Mouse (Mus musculus) intestine, embryonic 14.5 days (tissue): ENCODE results near the gene Ppp4r1. TPM values are rescaled to one million over a fixed set of nuclear protein-coding genes. Genes with fewer than 3 reads are reported as not detected.

Experiments
- ATAC-seq: fragments of 200-750 bp; cut with Nextera tagmentation; replicated peaks from 2 replicates; pipeline ENCODE4 v1.8.0; 2017; ENCODE audit warnings: low read depth, moderate number of reproducible peaks, moderate TSS enrichment, moderate library complexity; ENCODE audit not compliant: low FRiP score, low TSS enrichment
- DNase-seq: peaks from one replicate; pipeline ENCODE4 v3.0.0-alpha.2; 2018; ENCODE audit warnings: low spot score
- H3K27ac ChIP-seq: fragments of 300-500 bp; sonication (generic); 2 replicates; pipeline ENCODE4 v1.5.1; 2014; ENCODE audit warnings: low read depth, mild to moderate bottlenecking, control low read depth
- H3K27me3 ChIP-seq: fragments of 300-500 bp; sonication (generic); replicated peaks from 2 replicates; pipeline ENCODE4 v1.6.1; 2014; ENCODE audit warnings: low read length, control low read depth; ENCODE audit not compliant: control insufficient read depth, insufficient read depth
- H3K36me3 ChIP-seq: fragments of 300-500 bp; sonication (generic); 2 replicates; pipeline ENCODE4 v1.6.1; 2014; ENCODE audit warnings: low read length, control low read depth; ENCODE audit not compliant: control insufficient read depth, insufficient read depth
- H3K4me1 ChIP-seq: fragments of 300-500 bp; sonication (generic); replicated peaks from 2 replicates; pipeline ENCODE4 v1.6.1; 2014; ENCODE audit warnings: low read length, control low read depth, mixed read lengths; ENCODE audit not compliant: control insufficient read depth, insufficient read depth
- H3K4me2 ChIP-seq: fragments of 300-500 bp; sonication (generic); 2 replicates; pipeline ENCODE4 v1.6.1; 2014; ENCODE audit warnings: low read length
- H3K4me3 ChIP-seq: fragments of 300-500 bp; sonication (generic); 2 replicates; pipeline ENCODE4 v1.5.1; 2014; ENCODE audit warnings: low read depth, low read length, control low read depth, mixed read lengths
- H3K9ac ChIP-seq: fragments of 300-500 bp; sonication (generic); 2 replicates; pipeline ENCODE4 v1.6.1; 2014; ENCODE audit warnings: mild to moderate bottlenecking, low read length
- H3K9me3 ChIP-seq: fragments of 300-500 bp; sonication (generic); 2 replicates; pipeline ENCODE4 v1.6.1; 2016; ENCODE audit warnings: low read length, control low read depth; ENCODE audit not compliant: control insufficient read depth
- WGBS: fragments of 180-500 bp; shearing (Covaris S2); extraction: QIAGEN DNeasy Blood & Tissue Kit; methylation state at CpG from one replicate; pipeline ENCODE4 v1.1.7; 2014; 5-methylcytosine and 5-hydroxymethylcytosine counted together
- polyA plus RNA-seq: library from polyadenylated mRNA; unstranded; fragments of >200 nt; fragmentation: Nextera tagmentation; extraction: Ambion mirVana; gene quantifications from 2 replicates; pipeline ENCODE4 v1.2.1, GENCODE M21; 2014

Ppp4r1 gene
- polyA plus RNA-seq, 1 experiment from 2014 or later = 48.0 TPM

DNA sequence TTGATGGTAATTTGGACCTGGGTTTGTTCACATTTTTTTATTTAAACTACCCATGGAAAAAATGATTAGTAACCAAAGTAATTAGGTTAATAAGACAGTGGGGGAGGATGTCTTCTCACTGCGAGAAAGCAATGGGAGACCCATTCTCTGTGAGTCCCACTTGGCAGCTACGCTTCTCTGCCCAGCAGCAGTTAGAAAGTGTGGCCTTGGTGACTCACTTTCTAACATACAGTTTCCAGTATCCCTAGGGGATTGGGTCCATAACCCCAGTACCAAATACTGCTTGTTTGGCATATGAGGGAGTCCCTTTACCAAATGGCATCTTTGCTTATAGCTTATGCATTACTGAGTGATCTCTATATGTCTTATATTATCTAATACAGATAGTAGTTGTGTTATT is 8.8 kb downstream of the Ppp4r1 start:
- ATAC-seq (no peak), DNase-seq (no peak)
- no peaks in the 10 kb centered on the region for H3K9me3 ChIP-seq
- H3K36me3 ChIP-seq = peaks cover 9% of the 10 kb centered on the region
- peaks cover 3% of the 10 kb centered on the region; the same call in 1 of the 2 replicates for H3K4me1 ChIP-seq
- no peak overlapping the region for H3K4me3 ChIP-seq
- no peaks in the 10 kb centered on the region for H3K27me3 ChIP-seq
- H3K27ac ChIP-seq = no peak overlapping the region
- no peak overlapping the region for H3K9ac ChIP-seq
- H3K4me2 ChIP-seq = no peak overlapping the region
- 89% methylated on average over 2 of the region's 2 CpGs for WGBS

DNA sequence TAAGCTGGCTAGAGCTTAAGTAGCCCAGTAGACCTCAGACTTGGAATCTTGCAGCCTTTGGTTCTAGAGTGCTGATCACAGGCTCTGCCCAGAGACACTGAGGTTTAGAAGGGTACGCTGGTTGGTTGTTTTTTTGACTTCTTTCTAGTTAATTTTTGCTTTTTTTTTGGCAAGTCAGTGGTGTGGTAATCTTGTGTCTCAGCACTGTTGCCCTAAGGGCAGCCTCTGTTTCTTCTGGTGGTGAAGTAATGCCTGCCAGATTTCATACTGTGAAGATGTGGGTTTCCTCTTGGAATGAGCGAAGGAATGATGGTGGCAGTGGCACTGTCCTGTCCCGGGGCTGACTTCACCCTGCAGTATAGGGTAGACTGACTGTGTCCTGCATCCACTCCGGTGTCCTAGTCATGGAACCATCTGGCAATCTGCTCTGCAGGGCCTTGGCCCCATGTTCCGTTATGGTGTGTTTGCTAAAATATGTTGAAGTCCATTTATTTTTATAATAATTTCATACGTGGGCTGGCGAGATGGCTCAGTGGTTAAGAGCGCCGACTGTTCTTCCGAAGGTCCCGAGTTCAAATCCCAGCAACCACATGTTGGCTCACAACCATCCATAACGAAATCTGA is 11.0 kb downstream of the Ppp4r1 start:
- H3K4me1 ChIP-seq = peaks cover 2% of the 10 kb centered on the region; the same call in 1 of the 2 replicates
- no peaks in the 10 kb centered on the region for H3K27me3 ChIP-seq
- H3K4me2 ChIP-seq = no peak overlapping the region
- H3K36me3 ChIP-seq = peaks cover 9% of the 10 kb centered on the region
- H3K4me3 ChIP-seq = no peak overlapping the region
- H3K9me3 ChIP-seq = no peaks in the 10 kb centered on the region
- 96% methylated on average over 12 of the region's 12 CpGs for WGBS
- no peak for ATAC-seq
- no peak overlapping the region for H3K9ac ChIP-seq
- no peak for DNase-seq
- no peak overlapping the region for H3K27ac ChIP-seq

DNA sequence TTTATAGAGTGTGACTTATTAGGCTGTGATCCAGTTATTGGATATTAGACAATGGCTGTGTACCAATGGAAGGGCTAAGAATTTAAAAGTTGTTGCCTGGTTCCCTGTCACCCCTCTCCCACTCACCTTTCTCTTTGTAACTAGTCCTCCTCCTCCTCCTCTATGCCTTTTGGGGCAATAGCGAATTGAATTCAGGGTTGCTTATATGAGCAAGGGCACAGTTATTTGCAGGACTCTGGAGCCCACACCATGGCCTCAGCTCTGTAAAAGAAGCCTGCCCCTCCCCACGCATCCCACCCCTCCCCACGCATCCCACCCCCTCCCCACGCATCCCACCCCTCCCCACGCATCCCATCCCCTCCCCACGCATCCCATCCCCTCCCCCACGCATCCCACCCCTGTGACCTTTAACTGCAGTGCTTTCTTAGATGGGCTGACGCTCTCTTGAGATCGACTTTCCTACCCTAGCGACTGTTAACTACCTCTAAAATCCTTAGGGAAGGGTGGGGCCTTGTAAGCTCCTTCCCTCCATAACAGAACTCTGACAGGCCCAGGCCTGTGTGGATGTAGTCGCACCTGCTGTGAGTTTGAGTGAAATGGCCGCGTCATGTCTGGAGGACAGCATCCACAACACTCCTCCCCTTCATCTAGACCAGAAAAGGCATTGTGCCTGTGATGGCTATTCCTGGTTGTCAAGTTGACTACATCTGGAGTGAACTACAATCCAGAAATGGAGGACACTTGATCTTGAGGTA is 11.9 kb downstream of the Ppp4r1 start:
- ATAC-seq = no peak
- H3K27me3 ChIP-seq = no peaks in the 10 kb centered on the region
- no peak overlapping the region for H3K4me2 ChIP-seq
- no peaks in the 10 kb centered on the region; the same call in 1 of the 2 replicates for H3K4me1 ChIP-seq
- H3K9ac ChIP-seq = no peak overlapping the region
- WGBS = 86% methylated on average over 13 of the region's 13 CpGs
- no peak overlapping the region for H3K4me3 ChIP-seq
- H3K36me3 ChIP-seq = peaks cover 9% of the 10 kb centered on the region
- H3K9me3 ChIP-seq = no peaks in the 10 kb centered on the region
- no peak overlapping the region for H3K27ac ChIP-seq
- no peak for DNase-seq

DNA sequence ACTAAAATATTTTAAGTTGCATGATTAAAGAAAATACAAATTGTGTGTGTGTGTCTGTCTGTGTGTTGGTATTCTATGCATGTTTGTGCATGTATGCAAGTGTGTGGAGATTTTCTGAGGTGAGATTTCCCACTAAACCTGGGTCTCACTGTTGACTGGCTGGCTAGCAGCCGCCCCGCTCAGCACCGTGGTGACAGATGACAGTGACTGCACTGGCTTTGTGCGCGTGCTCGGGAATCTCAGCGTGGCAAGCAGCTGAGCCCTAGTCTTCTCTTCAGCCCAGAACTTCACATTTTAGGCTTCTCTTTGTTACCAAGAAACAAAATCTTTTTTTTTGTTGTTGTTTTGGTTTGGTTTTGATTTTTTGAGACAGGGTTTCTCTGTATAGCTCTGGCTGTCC is 13.7 kb downstream of the Ppp4r1 start:
- H3K9ac ChIP-seq = no peak overlapping the region
- H3K9me3 ChIP-seq = no peaks in the 10 kb centered on the region
- no peak overlapping the region for H3K27ac ChIP-seq
- WGBS = 92% methylated on average over 7 of the region's 7 CpGs
- DNase-seq = no peak
- no peaks in the 10 kb centered on the region; the same call in 1 of the 2 replicates for H3K4me1 ChIP-seq
- no peak for ATAC-seq
- peaks cover 9% of the 10 kb centered on the region for H3K36me3 ChIP-seq
- H3K4me2 ChIP-seq = no peak overlapping the region
- H3K4me3 ChIP-seq = no peak overlapping the region
- H3K27me3 ChIP-seq = no peaks in the 10 kb centered on the region

DNA sequence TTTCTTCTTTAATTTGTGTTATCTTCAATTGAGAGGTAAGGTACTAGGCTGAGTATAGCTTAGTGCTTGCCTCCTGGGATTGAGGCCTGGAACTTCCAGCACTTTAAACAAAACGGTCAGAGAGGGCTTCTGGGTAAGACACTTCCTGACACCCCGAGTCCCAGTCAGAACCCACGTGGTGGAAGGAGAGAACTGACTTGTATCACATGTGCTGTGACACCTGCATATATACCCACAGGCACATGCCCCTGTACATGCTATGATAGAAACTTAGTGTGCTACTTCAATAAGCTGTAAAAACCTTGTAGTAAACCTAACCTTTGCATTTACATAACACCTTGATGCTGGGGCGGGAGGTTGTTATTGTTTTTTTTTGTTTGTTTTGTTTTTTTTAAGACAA is 16.1 kb downstream of the Ppp4r1 start:
- Histone ChIP-seq H3K27ac (no peak overlapping the region), H3K4me2 (no peak overlapping the region), H3K4me1 (no peaks in the 10 kb centered on the region; the same call in 1 of the 2 replicates), H3K36me3 (peaks cover 13% of the 10 kb centered on the region), H3K9me3 (no peaks in the 10 kb centered on the region), H3K27me3 (no peaks in the 10 kb centered on the region), H3K4me3 (no peak overlapping the region), H3K9ac (no peak overlapping the region)
- WGBS = 56% methylated on average over 4 of the region's 4 CpGs
- ATAC-seq (no peak), DNase-seq (no peak)

DNA sequence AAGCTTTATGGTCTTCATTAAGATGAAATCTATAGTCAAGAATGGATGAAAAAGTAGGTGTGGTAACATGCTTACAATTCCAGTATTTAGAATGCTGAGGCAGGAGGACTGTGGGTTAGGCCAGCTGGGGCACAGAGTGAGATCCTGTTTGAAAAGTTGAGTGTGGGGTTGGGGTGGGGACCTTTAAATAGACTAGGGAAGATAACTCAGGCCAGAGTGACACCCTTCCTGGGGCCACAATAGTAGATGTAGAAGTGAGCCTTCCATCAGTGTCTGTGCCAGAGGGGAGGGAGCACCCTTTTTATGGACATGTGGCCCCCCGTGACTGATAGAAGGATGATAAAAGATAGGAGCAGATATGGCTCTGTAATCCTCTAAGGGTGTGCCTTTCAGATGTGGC is 17.0 kb downstream of the Ppp4r1 start:
- Histone ChIP-seq H3K4me3 (no peak overlapping the region), H3K4me2 (no peak overlapping the region), H3K4me1 (no peaks in the 10 kb centered on the region; the same call in 1 of the 2 replicates), H3K36me3 (peaks cover 20% of the 10 kb centered on the region), H3K9me3 (no peaks in the 10 kb centered on the region), H3K9ac (no peak overlapping the region), H3K27me3 (no peaks in the 10 kb centered on the region), H3K27ac (no peak overlapping the region)
- 79% methylated on average over 1 of the region's 1 CpGs for WGBS
- DNase-seq = no peak
- no peak for ATAC-seq

DNA sequence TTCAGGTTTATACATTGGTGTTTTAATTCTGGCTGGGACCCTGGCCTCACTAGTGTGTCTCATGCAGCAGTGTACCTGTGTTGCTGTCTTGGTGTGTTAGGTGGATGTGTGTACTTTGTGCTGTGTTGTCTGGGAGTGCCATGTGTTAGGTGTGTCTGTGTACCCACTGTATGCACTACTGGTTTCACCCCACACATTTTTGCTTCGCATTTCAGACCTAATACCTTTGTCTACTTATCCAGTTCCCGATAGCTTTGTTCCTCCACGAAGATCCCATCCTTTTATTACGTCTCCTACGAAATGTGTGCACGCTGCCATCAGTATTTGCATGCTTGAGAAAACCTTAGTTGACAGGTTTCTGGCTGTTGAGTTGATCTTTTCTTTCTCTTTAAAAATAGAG is 18.1 kb downstream of the Ppp4r1 start:
- Histone ChIP-seq H3K36me3 (peaks cover 19% of the 10 kb centered on the region), H3K9me3 (no peaks in the 10 kb centered on the region), H3K27ac (no peak overlapping the region), H3K4me3 (no peak overlapping the region), H3K4me1 (no peaks in the 10 kb centered on the region; the same call in 1 of the 2 replicates), H3K9ac (no peak overlapping the region), H3K27me3 (no peaks in the 10 kb centered on the region), H3K4me2 (no peak overlapping the region)
- DNase-seq (no peak), ATAC-seq (no peak)
- WGBS = 86% methylated on average over 6 of the region's 6 CpGs

DNA sequence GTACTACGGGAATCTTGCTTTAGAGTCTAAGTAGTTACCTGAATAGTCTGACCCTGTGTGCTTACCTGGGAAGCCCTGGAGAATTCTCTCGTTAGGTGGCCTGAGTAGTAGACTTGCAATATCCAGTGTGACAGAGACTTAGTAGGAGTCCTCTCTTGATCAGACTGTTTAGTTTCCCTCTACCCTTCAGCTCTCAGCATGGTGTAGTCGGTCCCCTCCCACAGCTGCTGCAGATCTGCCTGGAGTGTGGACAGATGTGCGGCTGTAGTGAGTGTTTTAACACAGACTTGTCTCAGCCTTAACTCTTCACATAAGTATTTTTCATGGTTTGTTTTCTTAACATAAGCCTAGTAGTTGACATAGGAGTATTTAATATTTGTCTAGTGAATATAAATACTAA is 19.7 kb downstream of the Ppp4r1 start:
- Histone ChIP-seq H3K9me3 (no peaks in the 10 kb centered on the region), H3K9ac (no peak overlapping the region), H3K27ac (no peak overlapping the region), H3K27me3 (no peaks in the 10 kb centered on the region), H3K4me1 (no peaks in the 10 kb centered on the region; the same call in 1 of the 2 replicates), H3K36me3 (peaks cover 24% of the 10 kb centered on the region), H3K4me2 (no peak overlapping the region), H3K4me3 (no peak overlapping the region)
- no peak for DNase-seq
- ATAC-seq = no peak
- 79% methylated on average over 4 of the region's 4 CpGs for WGBS

DNA sequence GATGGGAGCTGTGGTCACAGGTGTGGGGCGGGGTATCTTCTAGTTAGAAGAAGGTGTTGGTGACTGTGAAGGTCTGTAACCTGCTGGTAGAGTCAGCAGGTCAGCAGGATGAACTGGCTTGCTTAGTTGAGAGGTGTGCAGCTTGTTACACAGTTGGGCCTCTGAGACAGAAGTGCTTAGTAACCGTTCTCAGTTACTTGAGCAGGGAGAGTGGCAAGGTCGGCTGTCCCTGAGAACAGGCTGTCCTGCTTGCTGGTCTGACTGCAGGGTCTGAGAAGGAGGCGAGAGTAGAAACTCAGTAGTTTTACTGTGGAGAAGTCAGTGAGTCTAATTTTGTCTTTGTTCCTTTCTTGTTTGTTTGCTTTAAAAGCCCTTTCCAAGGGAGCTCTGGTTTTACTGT is 23.6 kb downstream of the Ppp4r1 start:
- H3K9ac ChIP-seq = no peak overlapping the region
- no peak for DNase-seq
- 74% methylated on average over 4 of the region's 4 CpGs for WGBS
- no peak overlapping the region for H3K4me2 ChIP-seq
- H3K9me3 ChIP-seq = no peaks in the 10 kb centered on the region
- H3K4me1 ChIP-seq = no peaks in the 10 kb centered on the region
- H3K4me3 ChIP-seq = no peak overlapping the region
- peaks cover 41% of the 10 kb centered on the region for H3K36me3 ChIP-seq
- ATAC-seq = no peak
- no peak overlapping the region for H3K27ac ChIP-seq
- no peaks in the 10 kb centered on the region for H3K27me3 ChIP-seq
